ENCODE assay signal across 9 mouse cellular contexts in the genomic region with DNA sequence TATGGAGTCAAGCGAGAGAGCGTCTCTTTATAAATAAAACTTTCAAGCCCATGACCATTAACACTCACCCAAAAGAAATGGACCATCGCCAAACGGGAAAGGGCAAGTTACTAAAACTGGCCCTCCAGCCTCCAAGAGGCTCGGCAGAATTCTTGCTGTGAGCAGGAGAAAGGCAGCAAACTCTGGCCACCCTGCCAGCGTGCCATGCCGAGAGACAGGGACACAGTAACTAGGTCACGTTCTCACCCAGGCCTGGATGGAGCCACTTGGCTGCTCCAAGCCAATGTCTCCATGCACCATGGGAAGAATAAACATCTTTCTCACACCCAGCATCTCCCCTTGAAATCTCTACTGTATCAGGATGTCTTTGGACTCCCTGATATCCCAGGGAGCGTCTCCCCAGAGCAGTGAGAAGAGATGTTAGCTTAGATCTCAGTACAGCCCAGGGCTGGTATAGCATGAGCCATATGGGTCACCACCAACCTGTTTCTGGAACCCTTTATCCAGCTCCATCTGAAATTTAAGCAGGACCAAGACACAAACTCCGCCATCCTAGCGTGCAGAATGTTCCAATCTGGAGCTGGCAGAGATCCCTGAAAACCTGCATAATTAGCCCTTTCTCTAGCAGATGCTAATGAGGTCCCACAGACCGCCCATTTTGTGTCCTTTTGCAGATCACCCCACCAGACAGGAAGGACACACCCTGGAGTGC. TPM values are rescaled to one million over a fixed set of nuclear protein-coding genes. Genes with fewer than 3 reads are reported as not detected.
DNase-seq lines count a peak whose midpoint lies in the region; ATAC-seq lines count a peak whose summit lies in the region.
"Had no signal": no experiment of that assay in that cellular context is flagged by ENCODE, and none has a peak within 500 bp of the region (broad histone marks: within the 10 kb centered on the region; RNA-seq: fewer than 3 reads in every experiment).

No protein-coding gene starts in this region.

- no peaks in the 10 kb centered on the region for H3K36me3 ChIP-seq in kidney, embryonic 16.5 days (ENCODE audit: insufficient read depth, low read length)
- H3K36me3 ChIP-seq: midbrain, embryonic 12.5 days had no signal

- no peak for ATAC-seq in megakaryocyte progenitor cell, adult 5-6 weeks (replicated peaks; ENCODE audit: poor library complexity)
- no peak for ATAC-seq in erythroid progenitor cell, adult 5-6 weeks (replicated peaks; ENCODE audit: low FRiP score, poor library complexity, severe bottlenecking)
- ATAC-seq in kidney, embryonic 16.5 days (ENCODE audit: low FRiP score, low TSS enrichment), result no peak

- DNase-seq in lung, postnatal 10 days, result peak; percentile 61
- no peak for DNase-seq in lung, adult 18-20 months
- DNase-seq in cerebellum, postnatal 10 days, result peak; percentile 82 to 86
- peak; percentile 65 to 84 for DNase-seq in layer of hippocampus, adult 18-20 months (ENCODE audit: low spot score in 2 of 2)
- DNase-seq in right cerebral cortex, adult 18-20 months, result peak; percentile 76

- 82% methylated on average over 12 of the region's 12 CpGs for WGBS in kidney, embryonic 16.5 days

- H3K4me3 ChIP-seq in kidney, embryonic 16.5 days (ENCODE audit: low read length), result no peak overlapping the region
- H3K4me3 ChIP-seq: midbrain, embryonic 12.5 days had no signal

- H3K4me1 ChIP-seq in kidney, embryonic 16.5 days (ENCODE audit: insufficient read depth, low read length), result peaks cover 6% of the 10 kb centered on the region; the same call in 1 of the 2 replicates

- H3K27ac ChIP-seq in kidney, embryonic 16.5 days (ENCODE audit: low read length), result no peak overlapping the region
- H3K27ac ChIP-seq: midbrain, embryonic 12.5 days had no signal

- H3K9ac ChIP-seq in kidney, embryonic 16.5 days (replicated peaks; ENCODE audit: low read length), result no peak overlapping the region
- H3K9ac ChIP-seq: midbrain, embryonic 12.5 days had no signal

- no peak overlapping the region for H3K4me2 ChIP-seq in kidney, embryonic 16.5 days (replicated peaks; ENCODE audit: low read depth, low read length)
- H3K4me2 ChIP-seq: midbrain, embryonic 12.5 days had no signal

- no peaks in the 10 kb centered on the region for H3K9me3 ChIP-seq in kidney, embryonic 16.5 days (ENCODE audit: low read length)
- H3K9me3 ChIP-seq: midbrain, embryonic 12.5 days had no signal

- no peaks in the 10 kb centered on the region for H3K27me3 ChIP-seq in kidney, embryonic 16.5 days (ENCODE audit: insufficient read depth, low read length)
- H3K27me3 ChIP-seq: midbrain, embryonic 12.5 days had no signal

RNA-seq across cellular contexts. Expression of a gene that starts 38.7 kb away (rescaled TPM):
- total RNA-seq in layer of hippocampus, adult 18-20 months (2021), result 100 to 1,000 TPM; 160 to 179 TPM
- total RNA-seq in megakaryocyte progenitor cell, adult 5-6 weeks (2015), result 3.3 and 4.2 TPM in 2 replicates
- 1.1 and 1.5 TPM in 2 replicates for total RNA-seq in megakaryocyte progenitor cell, adult 5-6 weeks (2017)
- 3.2 and 7.5 TPM in 2 replicates for total RNA-seq in erythroid progenitor cell, adult 5-6 weeks (2015; ENCODE audit: low replicate concordance)
- total RNA-seq in erythroid progenitor cell, adult 5-6 weeks (2017; ENCODE audit: low replicate concordance), result 1.7 and 2.2 TPM in 2 replicates
- 1.5 and 1.7 TPM in 2 replicates for polyA plus RNA-seq in kidney, embryonic 16.5 days (2015; fragmentation: Nextera tagmentation; extraction: Ambion mirVana)

Comparison
In these comparisons a context has a peak if more than half of its experiments do, and no peak if none do; other contexts are left out.
1. DNase-seq: peak in lung, postnatal 10 days (single experiment), cerebellum, postnatal 10 days (2 of 2), layer of hippocampus, adult 18-20 months (2 of 2) and right cerebral cortex, adult 18-20 months (single experiment); none in lung, adult 18-20 months (0 of 2).
2. RNA of a gene that starts 38.7 kb away (total RNA-seq): 160 to 179 TPM in layer of hippocampus, adult 18-20 months; 1.7 to 7.5 TPM in erythroid progenitor cell, adult 5-6 weeks and 1.1 to 4.2 TPM in megakaryocyte progenitor cell, adult 5-6 weeks; every median in the first group is over 10 times any median in the second.